Mouse (Mus musculus): ENCODE results near the gene 4930519P11Rik.

- TF ChIP-seq TBP (IDR thresholded peaks at IDR 0.05; ENCODE audit: low read depth, low read length) (no peak), MAX (IDR thresholded peaks at IDR 0.05; ENCODE audit: low read length) (no peak), CTCF (IDR thresholded peaks at IDR 0.05 in 2 of 3, conservative IDR thresholded peaks at IDR 0.05 in 1 of 3; ENCODE audit: control insufficient read depth in 1 of 3, insufficient read depth in 1 of 3, low read depth in 2 of 3, low read length in 3 of 3, poor library complexity in 1 of 3, severe bottlenecking in 1 of 3) (peak; percentile 19 to 59 (median 44)), MXI1 (IDR thresholded peaks at IDR 0.05; ENCODE audit: low read depth, low read length) (no peak), TCF12 (IDR thresholded peaks at IDR 0.05; ENCODE audit: low read depth, low read length) (no peak)
Observed at GRCm38 (mm10) chr2:154646634-154647033, 33.4 kb upstream of the 4930519P11Rik start.

All from MEL (cell line).